Mouse (Mus musculus): ENCODE data around the gene Purb. TPM values are rescaled to one million over a fixed set of nuclear protein-coding genes. Genes with fewer than 3 reads are reported as not detected.

Gene Purb
- total and polyA plus RNA-seq, 3 experiments = 19.3 to 45.2 (median 42.4) TPM

DNA sequence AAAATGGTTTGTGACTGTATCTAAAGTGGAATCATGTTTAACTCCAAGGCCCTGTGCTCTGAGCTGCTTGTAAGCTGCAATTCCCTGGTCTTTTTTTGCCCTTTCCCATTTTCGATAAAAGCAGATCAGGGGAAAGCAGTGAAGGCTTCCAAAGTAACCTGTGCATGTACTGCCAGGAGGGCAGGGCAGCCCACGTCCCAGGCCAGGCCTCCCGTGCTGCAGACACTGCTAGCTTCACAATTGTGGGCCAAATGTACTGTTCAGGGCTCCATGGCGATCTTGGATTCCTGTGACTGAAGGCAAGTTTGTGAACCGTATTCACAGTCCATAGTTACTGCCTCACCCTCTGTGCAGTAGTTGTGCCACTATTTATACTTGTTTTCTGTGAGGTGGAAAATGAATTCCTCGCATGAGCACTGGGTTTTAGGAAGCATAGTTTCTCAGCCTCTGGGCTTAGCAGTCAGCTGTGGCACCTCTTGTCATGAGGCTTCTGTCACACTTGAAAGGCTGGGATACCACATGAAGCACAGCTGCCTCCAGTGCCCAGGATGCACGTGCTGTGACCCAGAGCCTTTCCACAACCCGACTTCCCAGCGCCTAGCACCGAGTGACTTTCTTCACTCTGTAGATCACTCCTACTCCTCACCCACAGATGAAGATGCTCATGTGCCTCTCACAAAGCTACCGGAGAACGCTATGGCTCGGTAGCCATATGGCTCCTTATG is 5.1 kb upstream of the Purb start:
- TF ChIP-seq MAX (IDR thresholded peaks at IDR 0.05; ENCODE audit: low read length) (no peak), BHLHE40 (IDR thresholded peaks at IDR 0.05; ENCODE audit: low read depth, low read length) (peak; percentile 65)
- H3K4me3 ChIP-seq (replicated peaks in 1 of 3; ENCODE audit: low read depth in 2 of 3, low read length in 2 of 3, poor library complexity in 1 of 3) = no peak overlapping the region
- no peak overlapping the region for H3K27ac ChIP-seq (ENCODE audit: insufficient read depth, low read depth)
- H3K27me3 ChIP-seq (replicated peaks) = no peaks in the 10 kb centered on the region
- in situ Hi-C loops (cut with MboI; ENCODE audit: low pct_ligation_motif_present, low pct_unique_long_range_greater_than_20kb, low sequenced_read_pairs) = no loop called here
- no peak for DNase-seq (ENCODE audit: extremely low read depth)
- H3K9ac ChIP-seq (ENCODE audit: insufficient read depth, low read depth) = no peak overlapping the region
- H3K4me2 ChIP-seq (ENCODE audit: insufficient read depth, low read depth, poor library complexity, severe bottlenecking) = no peak overlapping the region
- no peaks in the 10 kb centered on the region for H3K9me3 ChIP-seq (replicated peaks; ENCODE audit: low read length)
- dilution Hi-C loops (cut with MboI; ENCODE audit: extremely low pct_ligation_motif_present, extremely low pct_unique_long_range_greater_than_20kb, low sequenced_read_pairs) = no loop called here
- no peaks in the 10 kb centered on the region for H3K79me2 ChIP-seq (replicated peaks; ENCODE audit: control insufficient read depth, extremely low read depth, insufficient read depth, poor library complexity, severe bottlenecking)
- H3K36me3 ChIP-seq (replicated peaks in 1 of 2; ENCODE audit: control insufficient read depth in 1 of 2, insufficient read depth in 1 of 2, low read length in 1 of 2) = no peaks in the 10 kb centered on the region
- H3K4me1 ChIP-seq (ENCODE audit: control insufficient read depth in 1 of 2, insufficient read depth in 2 of 2) = peaks cover 0 to 23% of the 10 kb centered on the region in 2 experiments; a peak in 2 of 4 replicates

DNA sequence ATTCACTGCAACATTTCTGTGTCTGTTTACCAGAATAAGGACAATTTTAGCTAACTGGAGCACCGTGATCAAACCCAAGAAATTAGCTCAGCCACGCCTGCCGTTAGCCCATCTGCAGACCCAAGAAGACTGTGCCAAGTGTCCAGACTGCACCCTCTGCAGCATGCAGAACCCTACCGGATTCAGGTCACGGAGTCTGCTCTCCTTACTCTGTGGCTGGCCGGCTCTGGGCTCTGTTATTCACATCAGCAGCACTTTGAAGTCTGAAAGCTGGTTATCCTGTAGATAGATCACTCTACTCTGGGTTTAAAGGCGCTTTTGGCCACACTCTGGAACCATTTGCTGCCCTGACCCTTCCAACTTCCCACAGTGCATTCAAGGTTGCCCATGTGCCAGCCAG is 4.5 kb upstream of the Purb start:
- no peak overlapping the region for H3K4me3 ChIP-seq (replicated peaks in 1 of 3; ENCODE audit: low read depth in 2 of 3, low read length in 2 of 3, poor library complexity in 1 of 3)
- TF ChIP-seq NELFE (IDR thresholded peaks at IDR 0.05; ENCODE audit: low read depth, low read length) = no peak
- no peak for TF ChIP-seq JUND (conservative IDR thresholded peaks at IDR 0.05; ENCODE audit: low read depth, low read length)
- no peak for TF ChIP-seq EP300 (IDR thresholded peaks at IDR 0.05; ENCODE audit: low read length)
- no peak for TF ChIP-seq TCF12 (IDR thresholded peaks at IDR 0.05; ENCODE audit: low read depth, low read length)
- no peak for TF ChIP-seq ETS1 (conservative IDR thresholded peaks at IDR 0.05; ENCODE audit: low read depth, low read length)
- no peak for TF ChIP-seq ZNF384 (IDR thresholded peaks at IDR 0.05; ENCODE audit: low read depth, low read length)
- no peak for TF ChIP-seq USF2 (conservative IDR thresholded peaks at IDR 0.05; ENCODE audit: low read depth, low read length)
- no peak for TF ChIP-seq ZKSCAN1 (IDR thresholded peaks at IDR 0.05; ENCODE audit: borderline replicate concordance, low read depth, low read length)
- TF ChIP-seq MYC (IDR thresholded peaks at IDR 0.05; ENCODE audit: low read depth, low read length) = no peak
- no peak for TF ChIP-seq GABPA (IDR thresholded peaks at IDR 0.05; ENCODE audit: insufficient replicate concordance, low read depth, low read length)
- TF ChIP-seq MEF2A (IDR thresholded peaks at IDR 0.05; ENCODE audit: borderline replicate concordance, low read depth, low read length) = no peak
- TF ChIP-seq IRF4 (IDR thresholded peaks at IDR 0.05; ENCODE audit: low read depth, low read length) = no peak
- TF ChIP-seq SMC3 (IDR thresholded peaks at IDR 0.05; ENCODE audit: low read depth, low read length) = no peak
- no peak for TF ChIP-seq CTCF (conservative IDR thresholded peaks at IDR 0.05 in 1 of 2, IDR thresholded peaks at IDR 0.05 in 1 of 2; ENCODE audit: low read depth in 2 of 2, low read length in 2 of 2)
- no peak for TF ChIP-seq CHD2 (IDR thresholded peaks at IDR 0.05; ENCODE audit: low read length)
- no peak for TF ChIP-seq BHLHE40 (IDR thresholded peaks at IDR 0.05; ENCODE audit: low read depth, low read length)
- TF ChIP-seq E2F4 (IDR thresholded peaks at IDR 0.05; ENCODE audit: insufficient replicate concordance, low read depth, low read length) = no peak
- no peak for TF ChIP-seq ELF1 (IDR thresholded peaks at IDR 0.05; ENCODE audit: low read depth, low read length)
- no peak for TF ChIP-seq KAT2A (IDR thresholded peaks at IDR 0.05; ENCODE audit: insufficient replicate concordance, low read length)
- no peak for TF ChIP-seq JUN (IDR thresholded peaks at IDR 0.05; ENCODE audit: insufficient read depth, low read depth, low read length)
- in situ Hi-C loops (cut with MboI; ENCODE audit: low pct_ligation_motif_present, low pct_unique_long_range_greater_than_20kb, low sequenced_read_pairs) (no loop called here), dilution Hi-C loops (cut with MboI; ENCODE audit: extremely low pct_ligation_motif_present, extremely low pct_unique_long_range_greater_than_20kb, low sequenced_read_pairs) (no loop called here)
- DNase-seq (ENCODE audit: extremely low read depth) = no peak
- no peaks in the 10 kb centered on the region for H3K27me3 ChIP-seq (replicated peaks)
- no peaks in the 10 kb centered on the region for H3K36me3 ChIP-seq (replicated peaks in 1 of 2; ENCODE audit: control insufficient read depth in 1 of 2, insufficient read depth in 1 of 2, low read length in 1 of 2)
- no peaks in the 10 kb centered on the region for H3K9me3 ChIP-seq (replicated peaks; ENCODE audit: low read length)
- H3K4me2 ChIP-seq (ENCODE audit: insufficient read depth, low read depth, poor library complexity, severe bottlenecking) = no peak overlapping the region
- H3K27ac ChIP-seq (ENCODE audit: insufficient read depth, low read depth) = no peak overlapping the region
- peaks cover 6% of the 10 kb centered on the region for H3K79me2 ChIP-seq (replicated peaks; ENCODE audit: control insufficient read depth, extremely low read depth, insufficient read depth, poor library complexity, severe bottlenecking)
- no peak overlapping the region for H3K9ac ChIP-seq (ENCODE audit: insufficient read depth, low read depth)
- peaks cover 0 to 23% of the 10 kb centered on the region in 2 experiments; a peak in 2 of 4 replicates for H3K4me1 ChIP-seq (ENCODE audit: control insufficient read depth in 1 of 2, insufficient read depth in 2 of 2)
